Mouse (Mus musculus) liver, postnatal 0 days (tissue): ENCODE results near the gene Urb1. TPM values are rescaled to one million over a fixed set of nuclear protein-coding genes. Genes with fewer than 3 reads are reported as not detected.

Experiments used
- ATAC-seq: fragments of 200-750 bp; cut with Nextera tagmentation; 2 replicates; pipeline ENCODE4 v1.8.0; 2017; ENCODE audit warnings: mild to moderate bottlenecking, moderate library complexity
- DNase-seq: peaks from one replicate; pipeline ENCODE4 v3.0.0-alpha.2; 2016
- H3K27ac ChIP-seq: fragments of 300-500 bp; sonication (generic); 2 replicates; pipeline ENCODE4 v1.5.1; 2014; ENCODE audit warnings: antibody characterized with exemption, moderate library complexity, mild to moderate bottlenecking, low read depth
- H3K27me3 ChIP-seq: fragments of 300-500 bp; sonication (generic); 2 replicates; pipeline ENCODE4 v1.6.1; 2014; ENCODE audit warnings: low read length, control low read depth, mixed read lengths; ENCODE audit not compliant: insufficient read depth
- H3K36me3 ChIP-seq: fragments of 300-500 bp; sonication (generic); replicated peaks from 2 replicates; pipeline ENCODE4 v1.6.1; 2014; ENCODE audit warnings: mild to moderate bottlenecking, control low read depth, low read length, moderate library complexity, mixed read lengths; ENCODE audit not compliant: insufficient read depth
- H3K4me1 ChIP-seq: fragments of 300-500 bp; sonication (generic); 2 replicates; pipeline ENCODE4 v1.6.1; 2014; ENCODE audit warnings: antibody characterized with exemption, mild to moderate bottlenecking, control low read depth; ENCODE audit not compliant: insufficient read depth
- H3K4me2 ChIP-seq: fragments of 300-500 bp; sonication (generic); 2 replicates; pipeline ENCODE4 v1.6.1; 2014; ENCODE audit warnings: low read depth, mild to moderate bottlenecking, low read length, moderate library complexity, mixed read lengths
- H3K4me3 ChIP-seq: fragments of 300-500 bp; sonication (generic); 2 replicates; pipeline ENCODE4 v1.5.1; 2014; ENCODE audit warnings: low read depth, low read length
- H3K9ac ChIP-seq: fragments of 300-500 bp; sonication (generic); replicated peaks from 2 replicates; pipeline ENCODE4 v1.6.1; 2014; ENCODE audit warnings: mild to moderate bottlenecking, moderate library complexity
- H3K9me3 ChIP-seq: fragments of 300-500 bp; sonication (generic); 2 replicates; pipeline ENCODE4 v1.6.1; 2016; ENCODE audit warnings: mild to moderate bottlenecking, control low read depth, low read length, mixed read lengths
- CTCF ChIP-seq: sonication (generic); IDR thresholded peaks from 2 replicates; pipeline ENCODE4 v1.5.1; 2016; ENCODE audit warnings: antibody characterized with exemption, low read depth
- EP300 ChIP-seq: IDR thresholded peaks from 2 replicates; pipeline ENCODE4 v1.6.1; 2016; ENCODE audit warnings: antibody characterized with exemption, low read depth, mild to moderate bottlenecking
- WGBS: fragments of 180-500 bp; shearing (Covaris S2); extraction: QIAGEN DNeasy Blood & Tissue Kit; methylation state at CpG from one replicate; pipeline ENCODE4 v1.1.7; 2014; ENCODE audit not compliant: insufficient replicate concordance; 5-methylcytosine and 5-hydroxymethylcytosine counted together
- polyA plus RNA-seq: library from polyadenylated mRNA; unstranded; fragments of >200 nt; fragmentation: Nextera tagmentation; extraction: Ambion mirVana; gene quantifications from 2 replicates; pipeline ENCODE4 v1.2.1, GENCODE M21; 2015

Gene Urb1
- polyA plus RNA-seq, 1 experiment from 2014 or later, result 1.6 TPM

- peaks cover 46% of the 10 kb centered on the region for H3K27me3 ChIP-seq
- H3K27ac ChIP-seq, result no peak overlapping the region
- no peak for TF ChIP-seq EP300
- TF ChIP-seq CTCF, result no peak
- ATAC-seq, result no peak
- no peak for DNase-seq
- no peaks in the 10 kb centered on the region for H3K36me3 ChIP-seq
- no peak overlapping the region for H3K4me2 ChIP-seq
- no peaks in the 10 kb centered on the region for H3K9me3 ChIP-seq
- 55% methylated on average over 6 of the region's 6 CpGs for WGBS
- no peak overlapping the region for H3K9ac ChIP-seq
- no peak overlapping the region for H3K4me3 ChIP-seq
- peaks cover 24% of the 10 kb centered on the region for H3K4me1 ChIP-seq
These were observed 22.3 kb upstream of the Urb1 start for GRCm38 (mm10) chr16:90832495-90832894.

GRCm38 (mm10) chr16:90831676-90832075 lies 21.5 kb upstream of the Urb1 start:
- WGBS, result 24% methylated on average over 15 of the region's 15 CpGs
- H3K4me1 ChIP-seq, result peaks cover 24% of the 10 kb centered on the region
- no peak overlapping the region for H3K27ac ChIP-seq
- H3K4me2 ChIP-seq, result peak overlapping the region; percentile 97
- no peak for ATAC-seq
- H3K4me3 ChIP-seq, result peak overlapping the region; percentile 55
- H3K27me3 ChIP-seq, result peaks cover 46% of the 10 kb centered on the region
- H3K9ac ChIP-seq, result peak overlapping the region; percentile 66; the same call in 1 of the 2 replicates
- no peak for DNase-seq
- no peaks in the 10 kb centered on the region for H3K36me3 ChIP-seq
- TF ChIP-seq EP300 (no peak), CTCF (no peak)
- H3K9me3 ChIP-seq, result no peaks in the 10 kb centered on the region

- TF ChIP-seq CTCF, result no peak
- TF ChIP-seq EP300, result no peak
- Histone ChIP-seq H3K4me3 (peak overlapping the region; percentile 55), H3K27ac (peak overlapping the region; percentile 82), H3K9ac (peak overlapping the region; percentile 66), H3K4me1 (peaks cover 24% of the 10 kb centered on the region), H3K36me3 (no peaks in the 10 kb centered on the region), H3K9me3 (no peaks in the 10 kb centered on the region), H3K4me2 (peak overlapping the region; percentile 97), H3K27me3 (peaks cover 46% of the 10 kb centered on the region)
- WGBS, result under 1% methylated on average over 58 of the region's 67 CpGs
- peak; percentile 72 for ATAC-seq
- DNase-seq, result peak; percentile 82
These were observed 20.6 kb upstream of the Urb1 start for GRCm38 (mm10) chr16:90830686-90831439.

- Histone ChIP-seq H3K4me3 (peak overlapping the region; percentile 55), H3K9ac (peak overlapping the region; percentile 66), H3K27me3 (peaks cover 48% of the 10 kb centered on the region), H3K4me1 (peaks cover 24% of the 10 kb centered on the region), H3K36me3 (no peaks in the 10 kb centered on the region), H3K9me3 (no peaks in the 10 kb centered on the region), H3K27ac (peak overlapping the region; percentile 82), H3K4me2 (peak overlapping the region; percentile 97)
- peak; percentile 57 for TF ChIP-seq CTCF
- peak; percentile 56; the same call in 1 of the 2 replicates for TF ChIP-seq EP300
- DNase-seq, result peak; percentile 89
- WGBS, result under 1% methylated on average over 41 of the region's 45 CpGs
- ATAC-seq, result peak; percentile 93
These were observed 19.9 kb upstream of the Urb1 start for GRCm38 (mm10) chr16:90829894-90830685.

- Histone ChIP-seq H3K27ac (no peak overlapping the region), H3K4me2 (no peak overlapping the region), H3K9ac (no peak overlapping the region), H3K27me3 (peaks cover 47% of the 10 kb centered on the region), H3K36me3 (no peaks in the 10 kb centered on the region), H3K4me1 (peaks cover 24% of the 10 kb centered on the region), H3K9me3 (no peaks in the 10 kb centered on the region), H3K4me3 (no peak overlapping the region)
- WGBS, result 73% methylated on average over 7 of the region's 7 CpGs
- TF ChIP-seq CTCF, result no peak
- no peak for TF ChIP-seq EP300
- ATAC-seq, result no peak
- DNase-seq, result no peak
These were observed 18.9 kb upstream of the Urb1 start for GRCm38 (mm10) chr16:90829136-90829535.

- no peaks in the 10 kb centered on the region for H3K9me3 ChIP-seq
- DNase-seq, result no peak
- 87% methylated on average over 9 of the region's 9 CpGs for WGBS
- peaks cover 24% of the 10 kb centered on the region for H3K4me1 ChIP-seq
- peaks cover 32% of the 10 kb centered on the region for H3K27me3 ChIP-seq
- H3K27ac ChIP-seq, result no peak overlapping the region
- TF ChIP-seq EP300, result no peak
- no peak for TF ChIP-seq CTCF
- no peaks in the 10 kb centered on the region for H3K36me3 ChIP-seq
- H3K4me2 ChIP-seq, result no peak overlapping the region
- ATAC-seq, result no peak
- no peak overlapping the region for H3K4me3 ChIP-seq
- no peak overlapping the region for H3K9ac ChIP-seq
These were observed 17.3 kb upstream of the Urb1 start for GRCm38 (mm10) chr16:90827498-90827897.
